Mouse (Mus musculus) forebrain, embryonic 13.5 days (tissue): ENCODE measurements around the gene Pkdcc. TPM values are rescaled to one million over a fixed set of nuclear protein-coding genes. Genes with fewer than 3 reads are reported as not detected.

Experiments
- ATAC-seq: fragments of 200-750 bp; cut with Nextera tagmentation; 2 replicates; pipeline ENCODE4 v1.8.0; 2017
- H3K27ac ChIP-seq: fragments of 300-500 bp; sonication (generic); 2 replicates; pipeline ENCODE4 v1.5.1; 2015; ENCODE audit warnings: inconsistent platforms, mild to moderate bottlenecking, moderate library complexity
- H3K27me3 ChIP-seq: fragments of 300-500 bp; sonication (generic); 2 replicates; pipeline ENCODE4 v1.6.1; 2015; ENCODE audit warnings: mild to moderate bottlenecking, inconsistent platforms
- H3K36me3 ChIP-seq: fragments of 300-500 bp; sonication (generic); 2 replicates; pipeline ENCODE4 v1.6.1; 2015; ENCODE audit warnings: mild to moderate bottlenecking, inconsistent platforms; ENCODE audit not compliant: poor library complexity, severe bottlenecking
- H3K4me1 ChIP-seq: fragments of 300-500 bp; sonication (generic); 2 replicates; pipeline ENCODE4 v1.6.1; 2015; ENCODE audit warnings: inconsistent platforms
- H3K4me2 ChIP-seq: fragments of 300-500 bp; sonication (generic); 2 replicates; pipeline ENCODE4 v1.6.1; 2015; ENCODE audit warnings: inconsistent platforms, mild to moderate bottlenecking, moderate library complexity
- H3K4me3 ChIP-seq: fragments of 300-500 bp; sonication (generic); 2 replicates; pipeline ENCODE4 v1.5.1; 2015; ENCODE audit warnings: mild to moderate bottlenecking, inconsistent platforms
- H3K9ac ChIP-seq: fragments of 300-500 bp; sonication (generic); 2 replicates; pipeline ENCODE4 v1.6.1; 2015; ENCODE audit warnings: mild to moderate bottlenecking, inconsistent platforms
- H3K9me3 ChIP-seq: fragments of 300-500 bp; sonication (generic); replicated peaks from 2 replicates; pipeline ENCODE4 v1.6.1; 2016; ENCODE audit warnings: inconsistent platforms
- WGBS: fragments of 180-500 bp; shearing (Covaris S2); methylation state at CpG from one replicate; pipeline ENCODE4 v1.1.7; 2015; 5-methylcytosine and 5-hydroxymethylcytosine counted together
- polyA plus RNA-seq: library from polyadenylated mRNA; unstranded; fragments of >200 nt; fragmentation: Nextera tagmentation; extraction: Ambion mirVana; gene quantifications from 2 replicates; pipeline ENCODE4 v1.2.1, GENCODE M21; 2015

Pkdcc gene
- polyA plus RNA-seq, 1 experiment from 2014 or later: 7.0 TPM

- no peak for ATAC-seq
- 83% methylated on average over 9 of the region's 9 CpGs for WGBS
- H3K9ac ChIP-seq: no peak overlapping the region
- no peaks in the 10 kb centered on the region for H3K9me3 ChIP-seq
- no peak overlapping the region for H3K4me3 ChIP-seq
- peaks cover 32% of the 10 kb centered on the region for H3K4me1 ChIP-seq
- no peaks in the 10 kb centered on the region for H3K36me3 ChIP-seq
- H3K4me2 ChIP-seq: no peak overlapping the region
- H3K27ac ChIP-seq: no peak overlapping the region
- H3K27me3 ChIP-seq: no peaks in the 10 kb centered on the region
Observed at GRCm38 (mm10) chr17:83190810-83191209, 24.3 kb upstream of the Pkdcc start.

- no peaks in the 10 kb centered on the region for H3K27me3 ChIP-seq
- 88% methylated on average over 4 of the region's 4 CpGs for WGBS
Observed at GRCm38 (mm10) chr17:83194491-83194890, 20.6 kb upstream of the Pkdcc start.

GRCm38 (mm10) chr17:83197361-83197923, 17.6 kb upstream of the Pkdcc start:
- Histone ChIP-seq H3K27ac (no peak overlapping the region), H3K4me3 (no peak overlapping the region), H3K4me2 (no peak overlapping the region), H3K9ac (no peak overlapping the region), H3K36me3 (no peaks in the 10 kb centered on the region), H3K9me3 (no peaks in the 10 kb centered on the region), H3K27me3 (no peaks in the 10 kb centered on the region; the same call in 1 of the 2 replicates), H3K4me1 (peaks cover 11% of the 10 kb centered on the region)
- WGBS: 56% methylated on average over 4 of the region's 4 CpGs
- no peak for ATAC-seq

More at GRCm38 (mm10) chr17:83194491-83194890, 20.6 kb upstream of the Pkdcc start:
- Histone ChIP-seq H3K4me3 (no peak overlapping the region), H3K9me3 (no peaks in the 10 kb centered on the region), H3K36me3 (no peaks in the 10 kb centered on the region), H3K4me2 (no peak overlapping the region), H3K27ac (no peak overlapping the region), H3K9ac (no peak overlapping the region), H3K4me1 (peaks cover 11% of the 10 kb centered on the region)
- ATAC-seq: no peak

GRCm38 (mm10) chr17:83200469-83200868, 14.6 kb upstream of the Pkdcc start:
- no peak for ATAC-seq
- Histone ChIP-seq H3K9ac (no peak overlapping the region), H3K27ac (no peak overlapping the region), H3K36me3 (no peaks in the 10 kb centered on the region), H3K9me3 (no peaks in the 10 kb centered on the region), H3K4me1 (peaks cover 28% of the 10 kb centered on the region), H3K4me3 (no peak overlapping the region), H3K4me2 (no peak overlapping the region), H3K27me3 (peaks cover 7% of the 10 kb centered on the region; the same call in 1 of the 2 replicates)
- WGBS: 63% methylated on average over 5 of the region's 5 CpGs

GRCm38 (mm10) chr17:83201257-83201656, 13.8 kb upstream of the Pkdcc start:
- Histone ChIP-seq H3K27me3 (peaks cover 7% of the 10 kb centered on the region; the same call in 1 of the 2 replicates), H3K36me3 (no peaks in the 10 kb centered on the region), H3K4me1 (peaks cover 28% of the 10 kb centered on the region), H3K9ac (no peak overlapping the region), H3K4me2 (no peak overlapping the region), H3K9me3 (no peaks in the 10 kb centered on the region), H3K4me3 (no peak overlapping the region), H3K27ac (no peak overlapping the region)
- 14% methylated on average over 6 of the region's 6 CpGs for WGBS
- no peak for ATAC-seq

- no peak overlapping the region for H3K27ac ChIP-seq
- 13% methylated on average over 8 of the region's 8 CpGs for WGBS
- no peaks in the 10 kb centered on the region for H3K9me3 ChIP-seq
- H3K36me3 ChIP-seq: no peaks in the 10 kb centered on the region
- no peak overlapping the region for H3K4me2 ChIP-seq
- no peak overlapping the region for H3K4me3 ChIP-seq
- ATAC-seq: peak; percentile 44; the same call in 1 of the 2 replicates
- H3K9ac ChIP-seq: peak overlapping the region; percentile 16; the same call in 1 of the 2 replicates
- H3K4me1 ChIP-seq: peaks cover 28% of the 10 kb centered on the region
- H3K27me3 ChIP-seq: peaks cover 7% of the 10 kb centered on the region; the same call in 1 of the 2 replicates
Observed at GRCm38 (mm10) chr17:83203692-83204383, 11.3 kb upstream of the Pkdcc start.

- Histone ChIP-seq H3K27ac (no peak overlapping the region), H3K36me3 (no peaks in the 10 kb centered on the region), H3K9ac (no peak overlapping the region), H3K9me3 (no peaks in the 10 kb centered on the region), H3K27me3 (peaks cover 15% of the 10 kb centered on the region; the same call in 1 of the 2 replicates), H3K4me1 (peaks cover 17% of the 10 kb centered on the region), H3K4me2 (no peak overlapping the region), H3K4me3 (no peak overlapping the region)
- ATAC-seq: no peak
- 91% methylated on average over 3 of the region's 3 CpGs for WGBS
Observed at GRCm38 (mm10) chr17:83207296-83207695, 7.8 kb upstream of the Pkdcc start.

DNA sequence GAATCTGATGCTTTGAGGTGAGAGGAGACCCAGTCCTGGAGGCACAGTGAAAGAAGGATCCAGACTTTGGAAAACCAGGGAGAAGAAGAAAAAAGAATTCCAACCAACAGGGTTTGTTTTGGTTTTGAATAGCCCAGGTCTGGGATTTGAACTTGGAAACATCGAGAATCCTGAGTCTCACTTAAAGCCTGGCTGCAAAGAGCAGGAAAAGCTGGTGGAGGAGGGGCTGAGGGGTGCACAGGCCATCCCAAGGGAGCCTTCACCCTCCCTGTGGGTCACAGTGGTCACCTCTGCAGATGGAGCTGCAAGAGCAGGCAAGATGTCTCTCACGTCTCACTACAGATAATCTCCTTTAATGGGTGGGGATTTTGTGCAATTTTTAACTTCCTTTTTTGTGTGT, 6.6 kb upstream of the Pkdcc start:
- H3K9ac ChIP-seq: no peak overlapping the region
- H3K27me3 ChIP-seq: peaks cover 16% of the 10 kb centered on the region; the same call in 1 of the 2 replicates
- H3K4me2 ChIP-seq: no peak overlapping the region
- peaks cover 19% of the 10 kb centered on the region for H3K4me1 ChIP-seq
- 69% methylated on average over 2 of the region's 2 CpGs for WGBS
- H3K27ac ChIP-seq: no peak overlapping the region
- ATAC-seq: no peak
- no peaks in the 10 kb centered on the region for H3K9me3 ChIP-seq
- H3K36me3 ChIP-seq: no peaks in the 10 kb centered on the region
- no peak overlapping the region for H3K4me3 ChIP-seq

GRCm38 (mm10) chr17:83210531-83210930, 4.6 kb upstream of the Pkdcc start:
- H3K4me2 ChIP-seq: no peak overlapping the region
- no peak overlapping the region for H3K27ac ChIP-seq
- 85% methylated on average over 5 of the region's 5 CpGs for WGBS
- H3K27me3 ChIP-seq: peaks cover 10% of the 10 kb centered on the region; the same call in 1 of the 2 replicates
- no peak overlapping the region for H3K9ac ChIP-seq
- no peak overlapping the region for H3K4me3 ChIP-seq
- peaks cover 17% of the 10 kb centered on the region for H3K4me1 ChIP-seq
- no peak for ATAC-seq
- H3K36me3 ChIP-seq: no peaks in the 10 kb centered on the region
- no peaks in the 10 kb centered on the region for H3K9me3 ChIP-seq

- H3K27me3 ChIP-seq: peaks cover 10% of the 10 kb centered on the region; the same call in 1 of the 2 replicates
- 85% methylated on average over 10 of the region's 10 CpGs for WGBS
Observed at GRCm38 (mm10) chr17:83211196-83211595, 3.9 kb upstream of the Pkdcc start.

DNA sequence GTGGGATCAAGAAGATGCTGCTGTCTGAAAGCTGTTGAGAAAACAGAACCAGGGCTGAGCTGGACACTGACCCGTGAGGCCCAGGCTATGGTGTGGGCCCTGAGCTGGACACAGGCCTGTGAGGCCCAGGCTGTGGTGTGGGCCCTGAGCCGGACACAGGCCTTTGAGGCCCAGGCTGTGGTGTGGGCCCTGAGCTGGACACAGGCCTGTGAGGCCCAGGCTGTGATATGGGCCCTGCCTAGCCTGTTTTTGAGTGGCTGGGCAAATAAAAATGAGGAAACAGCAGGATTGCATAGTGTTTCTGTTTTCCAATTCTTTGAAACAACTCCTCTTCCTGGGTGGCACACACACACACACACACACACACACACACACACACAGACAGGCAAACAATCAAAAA, 2.7 kb upstream of the Pkdcc start:
- 67% methylated on average over 2 of the region's 2 CpGs for WGBS
- Histone ChIP-seq H3K4me3 (no peak overlapping the region), H3K27ac (no peak overlapping the region), H3K36me3 (no peaks in the 10 kb centered on the region), H3K4me1 (peaks cover 33% of the 10 kb centered on the region), H3K4me2 (no peak overlapping the region), H3K9me3 (no peaks in the 10 kb centered on the region), H3K27me3 (peaks cover 10% of the 10 kb centered on the region; the same call in 1 of the 2 replicates), H3K9ac (no peak overlapping the region)
- no peak for ATAC-seq

More at GRCm38 (mm10) chr17:83211196-83211595, 3.9 kb upstream of the Pkdcc start:
- H3K9ac ChIP-seq: no peak overlapping the region
- H3K4me3 ChIP-seq: no peak overlapping the region
- no peak overlapping the region for H3K4me2 ChIP-seq
- H3K4me1 ChIP-seq: peaks cover 21% of the 10 kb centered on the region
- H3K27ac ChIP-seq: no peak overlapping the region
- ATAC-seq: no peak
- H3K9me3 ChIP-seq: no peaks in the 10 kb centered on the region
- H3K36me3 ChIP-seq: no peaks in the 10 kb centered on the region

DNA sequence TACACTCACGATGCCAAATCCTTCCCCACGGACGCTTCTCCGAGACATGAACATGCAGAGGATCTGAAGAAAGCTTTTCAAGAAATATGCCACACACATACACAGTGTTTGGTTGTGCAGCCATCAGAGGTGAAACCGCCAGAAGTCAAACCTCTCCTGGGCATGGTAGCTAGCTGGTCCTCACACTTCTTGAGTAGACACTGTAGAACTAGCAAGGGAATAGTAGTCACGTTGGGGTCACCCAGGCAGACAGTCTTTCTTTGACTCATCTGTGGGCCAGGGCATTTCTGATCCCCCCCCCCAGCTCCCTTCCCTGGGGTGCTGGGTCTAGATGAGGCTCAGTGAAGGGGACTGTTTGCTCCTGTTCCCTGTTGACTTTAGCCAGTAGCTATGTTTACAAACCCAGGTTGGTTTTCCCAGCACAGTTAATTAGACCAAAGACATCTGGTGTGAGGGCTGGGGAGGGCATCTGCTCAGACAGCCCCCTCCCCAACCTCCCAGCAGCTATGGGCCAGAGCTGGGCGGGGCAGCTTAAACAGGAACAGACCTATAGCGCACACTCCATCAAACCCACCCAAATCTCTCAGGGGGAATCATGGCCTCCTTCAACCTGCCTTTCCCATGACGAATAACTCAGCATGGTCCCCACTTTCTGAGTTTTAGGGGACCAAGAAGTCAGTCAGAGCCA, 1.7 kb upstream of the Pkdcc start:
- Histone ChIP-seq H3K27ac (peak overlapping the region; percentile 48; the same call in 1 of the 2 replicates), H3K27me3 (peaks cover 10% of the 10 kb centered on the region; the same call in 1 of the 2 replicates), H3K4me3 (peak overlapping the region; percentile 77; the same call in 1 of the 2 replicates), H3K9ac (peak overlapping the region; percentile 95; the same call in 1 of the 2 replicates), H3K9me3 (no peaks in the 10 kb centered on the region), H3K4me1 (peaks cover 43% of the 10 kb centered on the region), H3K36me3 (no peaks in the 10 kb centered on the region), H3K4me2 (peak overlapping the region; percentile 91)
- ATAC-seq: no peak
- 42% methylated on average over 9 of the region's 9 CpGs for WGBS
